Mouse (Mus musculus): ENCODE results near the gene Shb. TPM values are rescaled to one million over a fixed set of nuclear protein-coding genes. Genes with fewer than 3 reads are reported as not detected.

Gene Shb
- polyA plus RNA-seq, 1 experiment: 36.2 TPM

DNA sequence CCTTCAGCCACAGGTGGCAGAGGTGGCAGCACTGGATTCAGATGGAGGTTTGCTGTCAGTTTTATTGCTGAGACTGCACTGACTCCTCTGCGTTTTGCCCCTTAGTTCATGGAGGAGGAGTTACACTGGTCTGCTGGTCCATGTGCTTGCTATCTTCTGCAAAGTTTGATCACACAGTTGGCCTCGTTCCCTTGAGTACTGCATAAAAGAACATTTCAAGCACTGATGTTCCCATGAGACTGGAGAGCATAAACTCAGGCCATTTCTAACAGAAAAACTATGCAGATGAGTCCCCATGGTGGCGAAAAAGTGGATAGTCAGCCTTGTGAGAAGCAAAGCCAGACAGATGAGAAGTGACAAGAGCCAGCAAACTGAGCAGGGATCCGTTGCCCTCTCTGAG is 155.7 kb downstream of the Shb start:
- 82% methylated on average over 4 of the region's 4 CpGs for WGBS
- TF ChIP-seq CTCF (IDR thresholded peaks at IDR 0.05; ENCODE audit: insufficient read depth, low read length) (no peak), POLR2A (IDR thresholded peaks at IDR 0.05; ENCODE audit: borderline replicate concordance, extremely low read depth, low read depth, low read length) (no peak)
- no peak overlapping the region for H3K4me3 ChIP-seq (replicated peaks; ENCODE audit: extremely low read depth, low read depth, low read length)
- H3K4me1 ChIP-seq (ENCODE audit: control insufficient read depth, insufficient read depth, low read length): peaks cover 6% of the 10 kb centered on the region; the same call in 1 of the 2 replicates
- DNase-seq: no peak

DNA sequence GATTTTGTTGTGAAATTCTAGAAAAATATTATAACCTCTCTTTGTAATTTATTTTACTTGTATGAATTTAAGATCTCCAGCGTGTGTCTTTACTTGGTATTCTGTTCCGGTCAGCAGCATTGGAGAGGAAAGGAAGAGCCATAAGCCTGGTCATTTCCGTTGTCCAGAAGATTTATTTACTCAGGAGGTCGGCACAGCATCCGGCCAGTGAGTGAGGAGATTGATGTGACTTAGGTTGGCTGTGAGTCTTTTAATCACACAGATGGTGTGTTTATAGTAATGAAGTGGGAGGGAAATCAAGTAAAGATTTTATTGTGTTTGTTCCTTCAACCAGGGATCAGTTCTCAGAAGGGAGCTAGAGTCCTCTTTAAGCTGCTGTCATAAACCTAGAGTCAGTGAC is 157.4 kb downstream of the Shb start:
- TF ChIP-seq CTCF (IDR thresholded peaks at IDR 0.05; ENCODE audit: insufficient read depth, low read length) (no peak), POLR2A (IDR thresholded peaks at IDR 0.05; ENCODE audit: borderline replicate concordance, extremely low read depth, low read depth, low read length) (no peak)

More for the DNA sequence above, 157.4 kb downstream of the Shb start:
- no peak for DNase-seq
- Histone ChIP-seq H3K4me1 (ENCODE audit: control insufficient read depth, insufficient read depth, low read length) (peaks cover 6% of the 10 kb centered on the region), H3K4me3 (replicated peaks; ENCODE audit: extremely low read depth, low read depth, low read length) (no peak overlapping the region)
- 53% methylated on average over 5 of the region's 5 CpGs for WGBS

Other genes starting within 250 kb of the Shb start
- gene Trmt10b, start 235.3 kb downstream of the Shb start, polyA plus RNA-seq (2012; rRNA removed): 1.9 and 3.0 TPM in 2 replicates
- 14.7 and 28.0 TPM in 2 replicates for gene Dcaf10, start 190.4 kb downstream of the Shb start, polyA plus RNA-seq (2012; rRNA removed)
- 20.6 and 22.2 TPM in 2 replicates for gene Exosc3, start 189.7 kb downstream of the Shb start, polyA plus RNA-seq (2012; rRNA removed)
- gene Slc25a51, start 123.7 kb downstream of the Shb start, polyA plus RNA-seq (2012; rRNA removed): 86.4 and 109 TPM in 2 replicates

Measured in lung, adult 2 months (tissue).